Mouse (Mus musculus) midbrain, embryonic 11.5 days (tissue): Measurements from ENCODE around the gene Psmb11. TPM values are rescaled to one million over a fixed set of nuclear protein-coding genes. Genes with fewer than 3 reads are reported as not detected.
A peak's percentile ranks its signal among the peaks of the same experiment; 100 is the strongest.

Source experiments
- ATAC-seq: fragments of 200-750 bp; cut with Nextera tagmentation; 2 replicates; pipeline ENCODE4 v1.8.0; 2017; ENCODE audit warnings: moderate TSS enrichment, moderate library complexity; ENCODE audit not compliant: low FRiP score
- DNase-seq: peaks from one replicate; pipeline ENCODE4 v3.0.0; 2015; ENCODE audit warnings: low spot score; ENCODE audit errors: missing footprints
- H3K27ac ChIP-seq: fragments of 300-500 bp; sonication (generic); 2 replicates; pipeline ENCODE4 v1.5.1; 2014; ENCODE audit warnings: low read depth, low read length
- H3K27me3 ChIP-seq: fragments of 300-500 bp; sonication (generic); 2 replicates; pipeline ENCODE4 v1.6.1; 2014; ENCODE audit warnings: mild to moderate bottlenecking, low read length, moderate library complexity, mixed read lengths; ENCODE audit not compliant: control insufficient read depth, insufficient read depth
- H3K36me3 ChIP-seq: fragments of 300-500 bp; sonication (generic); 2 replicates; pipeline ENCODE4 v1.6.1; 2014; ENCODE audit warnings: mild to moderate bottlenecking, low read length, moderate library complexity, mixed read lengths; ENCODE audit not compliant: control insufficient read depth, insufficient read depth
- H3K4me1 ChIP-seq: fragments of 300-500 bp; sonication (generic); 2 replicates; pipeline ENCODE4 v1.6.1; 2014; ENCODE audit warnings: low read length; ENCODE audit not compliant: control insufficient read depth, insufficient read depth
- H3K4me2 ChIP-seq: fragments of 300-500 bp; sonication (generic); 2 replicates; pipeline ENCODE4 v1.6.1; 2014; ENCODE audit warnings: mild to moderate bottlenecking, moderate library complexity
- H3K4me3 ChIP-seq: fragments of 300-500 bp; sonication (generic); 2 replicates; pipeline ENCODE4 v1.5.1; 2014; ENCODE audit warnings: low read depth, low read length
- H3K9ac ChIP-seq: fragments of 300-500 bp; sonication (generic); 2 replicates; pipeline ENCODE4 v1.6.1; 2014; ENCODE audit warnings: low read length
- H3K9me3 ChIP-seq: fragments of 300-500 bp; sonication (generic); 2 replicates; pipeline ENCODE4 v1.6.1; 2016; ENCODE audit warnings: low read length; ENCODE audit not compliant: control insufficient read depth
- whole genome bisulfite sequencing: fragments of 180-500 bp; shearing (Covaris S2); extraction: QIAGEN DNeasy Blood & Tissue Kit; methylation state at CpG from one replicate; pipeline ENCODE4 v1.1.7; 2014; 5-methylcytosine and 5-hydroxymethylcytosine counted together
- polyA plus RNA-seq: library from polyadenylated mRNA; unstranded; fragments of >200 nt; fragmentation: Nextera tagmentation; extraction: Ambion mirVana; gene quantifications from 2 replicates; pipeline ENCODE4 v1.2.1, GENCODE M21; 2014

The Psmb11 gene
- polyA plus RNA-seq, 1 experiment from 2014 or later = not detected

DNA sequence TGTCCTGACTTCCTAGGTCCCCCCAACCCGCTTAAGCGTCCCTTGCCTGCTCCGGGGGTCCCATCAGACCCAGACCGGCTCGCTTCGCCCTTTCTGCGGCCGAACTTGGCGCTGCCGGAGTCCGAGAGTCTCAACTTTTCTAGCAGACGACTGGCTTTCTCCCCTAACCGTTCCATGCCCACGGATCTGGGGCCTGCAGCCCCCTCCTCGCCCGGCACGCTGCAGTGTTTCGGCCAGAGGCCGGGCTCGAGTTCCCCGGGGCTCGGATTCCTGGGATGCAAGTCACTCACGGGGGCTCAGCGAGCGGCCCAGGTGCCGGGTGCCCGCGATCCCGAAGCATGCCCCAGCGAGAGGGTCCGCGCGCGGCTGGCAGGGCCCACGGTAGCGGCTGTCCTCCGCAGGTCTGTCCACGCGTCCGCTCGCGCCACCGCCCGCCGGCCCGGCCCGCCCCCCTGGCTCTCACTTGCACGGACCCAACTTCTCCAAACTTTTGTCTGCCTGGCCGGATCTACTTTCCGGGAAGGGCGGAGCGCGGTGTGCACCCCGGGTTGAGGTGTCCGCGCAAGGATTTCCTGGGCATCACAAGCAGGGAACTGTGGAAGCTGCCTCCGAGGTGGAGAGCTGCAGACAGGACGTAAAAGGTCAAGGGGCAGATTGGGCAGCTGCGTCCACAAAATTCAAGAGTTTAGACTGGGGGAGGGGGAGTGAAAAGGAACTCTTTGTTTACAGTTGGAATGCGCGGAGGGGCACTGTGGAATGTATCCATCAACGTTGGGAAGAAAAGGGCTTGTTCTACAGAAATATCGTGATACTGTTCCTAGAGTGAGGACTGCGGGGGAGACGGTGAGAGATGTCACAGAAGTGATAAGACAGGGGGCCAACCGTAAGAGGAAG lies 43.9 kb upstream of the Psmb11 start, which contains the start of gene Ajuba:
Gene Ajuba (minus strand): TSS at position 470 of the 894 bp plus-strand sequence.
- WGBS = under 1% methylated on average over 66 of the region's 66 CpGs
- peak within 1 kb of the TSS; percentile 94 for H3K9ac ChIP-seq
- peak; percentile 60 for ATAC-seq
- H3K36me3 ChIP-seq = no peaks in the 10 kb centered on the region
- H3K4me2 ChIP-seq = peak within 1 kb of the TSS; percentile 81
- DNase-seq = peak; percentile 99
- peak within 1 kb of the TSS; percentile 78 for H3K27ac ChIP-seq
- H3K4me3 ChIP-seq = peak within 1 kb of the TSS; percentile 91
- H3K27me3 ChIP-seq = no peaks in the 10 kb centered on the region
- H3K9me3 ChIP-seq = no peaks in the 10 kb centered on the region
- H3K4me1 ChIP-seq = peaks cover 35% of the 10 kb centered on the region

- H3K4me1 ChIP-seq = peaks cover 29% of the 10 kb centered on the region
- H3K27ac ChIP-seq = peak overlapping the region; percentile 78
- no peaks in the 10 kb centered on the region for H3K27me3 ChIP-seq
- H3K36me3 ChIP-seq = no peaks in the 10 kb centered on the region
- H3K4me3 ChIP-seq = peak overlapping the region; percentile 91
- 2% methylated on average over 10 of the region's 10 CpGs for WGBS
- peak overlapping the region; percentile 81 for H3K4me2 ChIP-seq
- no peak for DNase-seq
- peak overlapping the region; percentile 94 for H3K9ac ChIP-seq
- H3K9me3 ChIP-seq = no peaks in the 10 kb centered on the region
- ATAC-seq = no peak
These were observed 43.2 kb upstream of the Psmb11 start for GRCm38 (mm10) chr14:54578063-54578462.

- no peak for DNase-seq
- Histone ChIP-seq H3K9ac (no peak overlapping the region), H3K4me3 (no peak overlapping the region), H3K36me3 (no peaks in the 10 kb centered on the region), H3K27me3 (no peaks in the 10 kb centered on the region), H3K4me1 (peaks cover 13% of the 10 kb centered on the region), H3K9me3 (no peaks in the 10 kb centered on the region), H3K27ac (no peak overlapping the region), H3K4me2 (no peak overlapping the region)
- WGBS = 88% methylated on average over 7 of the region's 7 CpGs
- no peak for ATAC-seq
These were observed 41.6 kb upstream of the Psmb11 start for GRCm38 (mm10) chr14:54579638-54580037.

DNA sequence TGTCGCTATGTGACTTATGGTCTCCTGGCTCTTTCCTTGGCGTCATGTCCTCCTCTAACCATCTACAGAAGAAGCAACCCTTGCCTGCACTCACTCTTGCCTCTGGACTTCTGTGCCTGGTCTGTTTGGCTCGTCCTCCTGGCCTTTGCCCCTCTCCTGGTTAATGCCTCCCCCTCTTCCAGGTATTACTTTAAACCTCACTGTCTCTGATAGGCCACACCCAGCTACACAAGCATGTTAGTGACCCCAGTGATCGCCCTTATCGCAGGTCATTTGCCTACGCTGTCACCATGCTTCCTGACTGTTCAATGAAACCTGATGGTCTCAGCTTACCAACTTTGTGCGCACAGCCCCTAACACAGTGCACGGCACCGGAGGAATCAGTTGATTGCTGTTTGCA lies 38.7 kb upstream of the Psmb11 start:
- Histone ChIP-seq H3K27me3 (no peaks in the 10 kb centered on the region), H3K36me3 (no peaks in the 10 kb centered on the region), H3K4me2 (no peak overlapping the region), H3K9me3 (no peaks in the 10 kb centered on the region), H3K9ac (no peak overlapping the region), H3K27ac (no peak overlapping the region), H3K4me3 (no peak overlapping the region), H3K4me1 (0 out of 2 replicates have a peak, but pooled peaks cover 3% of the 10 kb centered on the region)
- ATAC-seq (no peak), DNase-seq (no peak)
- 91% methylated on average over 9 of the region's 9 CpGs for WGBS

DNA sequence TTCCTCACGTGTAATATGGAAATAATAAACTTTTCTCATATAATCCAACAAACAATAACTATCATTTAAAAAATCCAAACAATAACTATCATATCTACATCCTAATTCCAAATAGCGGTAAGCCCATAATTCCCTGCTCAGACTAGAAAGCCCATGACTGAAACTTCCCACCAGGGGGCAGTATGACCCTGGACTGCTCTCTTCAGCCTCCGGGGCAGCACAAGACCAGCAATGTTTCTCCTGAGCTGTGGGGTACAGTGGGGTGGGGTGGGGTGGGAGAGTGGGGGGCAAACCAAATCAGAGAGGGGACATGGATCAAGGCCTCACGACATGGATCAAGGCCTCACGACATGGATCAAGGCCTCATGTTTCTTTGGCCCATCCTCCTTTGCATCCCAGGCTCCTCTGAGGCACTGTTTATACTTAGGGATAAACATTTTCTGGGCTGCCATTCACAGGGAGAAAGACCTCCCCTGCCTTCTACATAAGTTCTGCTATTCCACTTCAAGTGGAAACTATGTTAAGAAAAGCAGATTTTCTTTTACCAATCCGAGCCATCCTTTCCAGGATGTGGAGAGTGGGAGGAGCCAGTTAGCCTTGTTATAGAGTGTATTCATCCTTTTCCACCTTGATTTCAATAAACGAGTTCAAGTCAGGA lies 37.4 kb upstream of the Psmb11 start:
- ATAC-seq (peak; percentile 65; the same call in 1 of the 2 replicates), DNase-seq (peak; percentile 91)
- Histone ChIP-seq H3K27ac (no peak overlapping the region), H3K27me3 (no peaks in the 10 kb centered on the region), H3K4me3 (no peak overlapping the region), H3K4me1 (no peaks in the 10 kb centered on the region), H3K4me2 (no peak overlapping the region), H3K36me3 (no peaks in the 10 kb centered on the region), H3K9ac (no peak overlapping the region), H3K9me3 (no peaks in the 10 kb centered on the region)
- WGBS = 40% methylated on average over 7 of the region's 7 CpGs

- H3K4me3 ChIP-seq = no peak overlapping the region
- DNase-seq (no peak), ATAC-seq (no peak)
- H3K27me3 ChIP-seq = no peaks in the 10 kb centered on the region
- no peaks in the 10 kb centered on the region for H3K9me3 ChIP-seq
- no peaks in the 10 kb centered on the region for H3K4me1 ChIP-seq
- no peak overlapping the region for H3K27ac ChIP-seq
- H3K9ac ChIP-seq = no peak overlapping the region
- WGBS = 90% methylated on average over 16 of the region's 16 CpGs
- peaks cover 3% of the 10 kb centered on the region for H3K36me3 ChIP-seq
- H3K4me2 ChIP-seq = no peak overlapping the region
These were observed 30.2 kb upstream of the Psmb11 start for GRCm38 (mm10) chr14:54591056-54591455.

DNA sequence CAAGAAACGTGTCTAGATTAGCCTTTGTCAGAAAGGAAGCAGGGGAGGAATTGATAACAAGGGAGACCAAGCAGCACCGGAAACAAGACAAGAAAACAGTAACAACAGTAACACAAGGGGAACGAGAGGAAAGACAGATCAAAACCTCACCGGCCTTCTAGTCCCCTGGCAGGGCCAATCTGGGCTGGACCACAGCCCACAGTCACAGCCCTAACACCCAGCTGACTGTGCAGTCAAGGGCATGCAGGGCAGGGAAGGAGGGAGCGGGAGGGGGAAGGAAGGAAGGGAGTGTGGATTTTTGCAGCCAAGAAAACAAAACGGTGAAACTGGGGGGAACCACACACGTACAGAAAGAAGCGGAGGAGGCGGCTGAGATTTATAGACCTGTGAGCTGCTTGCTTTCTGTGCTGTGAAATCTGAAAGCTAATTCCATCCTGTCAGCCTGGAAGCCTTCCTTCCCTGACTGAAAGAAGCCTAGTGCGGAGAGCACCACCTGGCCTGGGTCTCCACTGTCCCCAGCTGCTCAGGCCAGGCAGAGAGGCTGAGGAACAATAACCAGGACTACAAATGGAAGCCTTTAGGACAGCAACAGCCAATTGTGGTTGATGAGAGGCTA lies 28.8 kb upstream of the Psmb11 start:
- Histone ChIP-seq H3K27ac (peak overlapping the region; percentile 16; the same call in 1 of the 2 replicates), H3K4me1 (no peaks in the 10 kb centered on the region), H3K36me3 (peaks cover 3% of the 10 kb centered on the region), H3K9me3 (no peaks in the 10 kb centered on the region), H3K27me3 (no peaks in the 10 kb centered on the region), H3K4me3 (no peak overlapping the region), H3K9ac (no peak overlapping the region), H3K4me2 (no peak overlapping the region)
- 80% methylated on average over 10 of the region's 10 CpGs for WGBS
- no peak for ATAC-seq
- DNase-seq = no peak

GRCm38 (mm10) chr14:54594055-54594454 lies 27.2 kb upstream of the Psmb11 start:
- peaks cover 3% of the 10 kb centered on the region for H3K36me3 ChIP-seq
- no peaks in the 10 kb centered on the region for H3K27me3 ChIP-seq
- DNase-seq (no peak), ATAC-seq (no peak)
- no peaks in the 10 kb centered on the region for H3K4me1 ChIP-seq
- 94% methylated on average over 3 of the region's 3 CpGs for WGBS
- no peak overlapping the region for H3K9ac ChIP-seq
- no peak overlapping the region for H3K27ac ChIP-seq
- H3K9me3 ChIP-seq = no peaks in the 10 kb centered on the region
- no peak overlapping the region for H3K4me2 ChIP-seq
- no peak overlapping the region for H3K4me3 ChIP-seq
